Mouse (Mus musculus) skeletal muscle tissue, adult 2 months (tissue): ENCODE results near the gene Tnrc6a.

Source experiments
- DNase-seq: peaks from one replicate; pipeline ENCODE4 v3.0.0-alpha.2; 2012; ENCODE audit warnings: low read depth, low spot score

The Tnrc6a gene

DNA sequence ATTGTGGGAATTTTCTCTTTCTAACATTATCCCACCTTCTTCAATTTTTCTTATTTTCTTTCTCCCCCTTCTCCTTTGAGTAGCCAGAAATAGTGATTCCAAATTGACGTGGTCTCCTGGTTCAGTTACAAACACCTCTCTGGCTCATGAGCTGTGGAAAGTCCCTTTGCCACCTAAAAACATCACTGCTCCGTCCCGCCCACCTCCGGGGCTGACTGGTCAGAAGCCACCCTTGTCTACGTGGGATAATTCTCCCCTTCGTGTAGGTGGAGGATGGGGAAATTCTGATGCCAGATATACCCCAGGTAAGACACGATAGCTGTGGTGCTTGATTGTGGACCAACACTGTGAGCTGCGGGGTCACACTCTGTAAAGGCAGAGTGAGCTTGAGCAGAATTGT lies 66.1 kb downstream of the Tnrc6a start:
- no peak for DNase-seq

- no peak for DNase-seq
These were observed 68.0 kb downstream of the Tnrc6a start for GRCm38 (mm10) chr7:123191731-123192130.

GRCm38 (mm10) chr7:123193201-123193600 lies 69.5 kb downstream of the Tnrc6a start:
- DNase-seq = no peak

DNA sequence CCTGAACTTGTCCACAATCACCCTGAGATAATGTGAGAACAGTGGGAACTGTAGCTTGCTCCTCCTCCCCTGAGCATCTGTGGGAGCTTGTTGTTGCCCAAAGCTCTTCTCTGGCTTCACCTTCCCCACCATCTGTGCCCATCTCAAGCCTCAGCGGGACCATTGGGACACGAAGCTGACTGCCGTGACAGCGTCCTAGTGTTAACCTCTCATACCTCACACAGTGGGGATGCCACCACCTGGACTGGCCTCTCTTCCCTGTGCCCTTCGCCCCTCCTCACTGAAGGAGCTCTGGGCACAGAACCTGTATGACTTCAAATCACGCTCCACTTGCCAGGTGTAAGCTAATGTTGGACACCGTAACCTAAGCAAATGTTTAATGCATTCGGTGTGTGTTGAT lies 71.0 kb downstream of the Tnrc6a start:
- no peak for DNase-seq

DNA sequence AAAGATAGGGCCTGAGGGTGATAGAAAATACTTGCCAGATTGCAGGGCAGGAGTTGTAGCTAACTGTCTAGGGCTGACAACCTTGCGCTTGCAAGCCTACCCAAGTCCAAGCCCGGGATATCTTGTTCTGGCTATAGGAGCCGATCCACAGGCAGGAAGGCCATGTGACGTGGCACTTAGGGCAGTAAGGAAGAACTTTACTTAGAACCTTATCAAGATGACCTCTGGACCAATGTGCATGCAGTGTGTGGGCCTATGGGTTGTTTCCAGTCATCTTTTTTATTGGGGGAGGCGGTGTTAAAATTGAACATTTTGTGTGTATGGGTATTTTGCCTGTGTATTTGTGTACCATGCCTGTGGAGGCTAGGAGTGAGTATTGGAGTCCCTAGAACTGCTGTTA lies 72.7 kb downstream of the Tnrc6a start:
- DNase-seq = no peak

DNA sequence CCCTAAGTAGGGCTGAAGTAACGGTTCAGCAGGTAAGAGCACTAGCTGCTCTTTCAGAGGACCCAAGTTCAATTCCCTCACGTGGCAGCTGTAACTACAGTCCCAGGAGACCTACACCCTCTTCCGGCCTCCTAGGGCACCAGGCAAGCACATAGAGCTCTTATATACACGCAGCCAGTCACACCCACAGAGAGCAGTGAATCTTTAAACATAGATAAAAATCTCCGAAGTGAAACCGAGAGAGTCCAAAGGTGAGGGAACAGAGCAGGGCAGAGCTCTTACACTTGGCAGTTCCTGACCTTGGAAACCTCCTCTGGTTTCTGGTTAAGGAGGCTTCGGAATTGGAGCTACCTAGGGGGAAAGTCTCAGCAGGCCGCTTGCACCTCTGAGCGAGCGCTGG lies 75.0 kb downstream of the Tnrc6a start:
- no peak for DNase-seq

- no peak for DNase-seq
These were observed 75.5 kb downstream of the Tnrc6a start for GRCm38 (mm10) chr7:123199151-123199550.

GRCm38 (mm10) chr7:123199656-123200206 lies 76.0 kb downstream of the Tnrc6a start:
- DNase-seq = no peak

GRCm38 (mm10) chr7:123200722-123201121 lies 77.0 kb downstream of the Tnrc6a start:
- DNase-seq = no peak

- DNase-seq = no peak
These were observed 81.6 kb downstream of the Tnrc6a start for GRCm38 (mm10) chr7:123205261-123205660.

- no peak for DNase-seq
These were observed 83.9 kb downstream of the Tnrc6a start for GRCm38 (mm10) chr7:123207561-123207960.

DNA sequence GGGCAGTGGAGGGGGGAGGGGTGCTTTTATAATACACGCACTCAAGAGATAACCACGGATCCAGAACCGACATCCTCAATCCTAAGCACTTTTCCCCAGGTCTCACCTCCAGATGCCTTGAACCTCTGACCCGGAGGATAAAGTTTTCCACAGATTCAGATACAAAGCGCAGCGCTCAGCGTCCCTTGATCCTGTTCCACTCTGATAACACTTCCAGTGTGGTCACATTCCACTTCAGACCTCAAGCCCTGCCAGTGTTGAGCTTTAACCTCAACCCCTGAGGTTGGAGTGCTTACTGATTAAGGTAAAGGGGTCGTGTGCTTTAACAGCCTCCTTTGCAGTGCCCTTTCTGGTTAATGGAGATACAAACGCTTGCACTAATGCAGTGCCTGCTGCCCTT lies 86.2 kb downstream of the Tnrc6a start:
- no peak for DNase-seq

GRCm38 (mm10) chr7:123211461-123211860 lies 87.8 kb downstream of the Tnrc6a start:
- DNase-seq = no peak

GRCm38 (mm10) chr7:123212316-123212715 lies 88.6 kb downstream of the Tnrc6a start:
- no peak for DNase-seq

GRCm38 (mm10) chr7:123214365-123215075 lies 90.8 kb downstream of the Tnrc6a start, which contains the start of gene Slc5a11:
Slc5a11 (plus strand) TSS chr7:123214780.
- no peak for DNase-seq

DNA sequence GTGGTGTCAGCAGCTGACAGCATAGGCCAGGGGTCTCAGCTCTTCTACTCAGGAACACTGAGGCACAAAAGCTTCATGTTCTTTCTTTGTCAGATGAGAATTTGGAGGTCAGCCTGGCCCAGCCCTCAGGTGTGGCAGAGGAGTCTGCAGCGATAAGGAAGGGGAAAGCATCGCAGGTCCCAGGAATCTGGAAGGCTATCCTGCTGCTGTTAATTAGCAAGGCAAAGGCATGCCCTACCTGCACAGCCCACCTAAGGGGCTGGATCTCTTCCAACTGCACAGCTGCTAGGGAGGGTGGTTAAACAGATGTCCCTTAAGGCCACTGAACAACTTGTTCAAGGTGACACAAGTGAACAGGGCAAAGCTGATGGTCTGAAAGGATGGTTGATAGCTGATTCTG lies 91.5 kb downstream of the Tnrc6a start:
- no peak for DNase-seq

GRCm38 (mm10) chr7:123217448-123218354 lies 94.0 kb downstream of the Tnrc6a start:
- no peak for DNase-seq

GRCm38 (mm10) chr7:123218620-123219019 lies 94.9 kb downstream of the Tnrc6a start:
- DNase-seq = no peak

DNA sequence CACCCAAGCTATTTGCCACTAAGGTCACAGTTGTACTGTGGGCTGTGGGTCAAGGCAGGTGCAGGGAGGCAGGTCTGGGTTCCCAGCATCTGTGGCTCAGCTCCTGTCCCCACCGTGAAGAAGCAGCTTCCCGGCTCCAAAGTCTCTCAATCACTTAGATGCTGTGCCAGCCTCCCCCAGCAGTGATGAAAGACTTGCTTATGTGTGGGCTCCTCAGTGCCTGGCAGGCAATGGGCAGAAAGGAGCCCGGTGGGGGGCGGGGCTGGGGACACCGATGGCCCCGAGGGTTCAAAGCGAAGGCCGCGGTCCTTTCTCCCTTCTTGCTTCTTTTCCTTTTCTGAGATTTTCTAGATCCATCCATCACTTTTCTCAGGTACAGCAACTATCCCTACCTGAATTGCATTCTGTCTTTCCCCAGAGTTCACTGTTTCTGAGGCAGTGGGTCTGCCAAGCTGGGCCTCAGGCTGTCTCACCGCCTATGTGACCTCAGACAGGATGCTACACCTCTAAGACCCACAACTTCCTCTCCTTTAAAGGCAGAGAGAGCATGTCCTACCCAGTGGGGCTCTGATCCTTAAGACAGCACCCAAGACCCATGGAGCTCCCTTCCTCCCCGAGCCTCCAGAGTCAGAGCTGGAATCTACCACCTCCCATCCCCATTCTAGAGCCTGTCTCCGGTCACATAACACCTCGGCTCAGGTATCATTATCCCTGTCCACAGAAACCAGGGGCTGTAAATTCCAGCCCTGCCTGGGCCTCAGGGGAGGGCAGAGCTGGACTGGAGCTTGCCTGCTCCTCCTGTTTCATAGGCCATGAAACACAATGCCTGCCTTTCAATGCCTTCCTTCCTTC lies 96.3 kb downstream of the Tnrc6a start:
- DNase-seq = no peak

DNA sequence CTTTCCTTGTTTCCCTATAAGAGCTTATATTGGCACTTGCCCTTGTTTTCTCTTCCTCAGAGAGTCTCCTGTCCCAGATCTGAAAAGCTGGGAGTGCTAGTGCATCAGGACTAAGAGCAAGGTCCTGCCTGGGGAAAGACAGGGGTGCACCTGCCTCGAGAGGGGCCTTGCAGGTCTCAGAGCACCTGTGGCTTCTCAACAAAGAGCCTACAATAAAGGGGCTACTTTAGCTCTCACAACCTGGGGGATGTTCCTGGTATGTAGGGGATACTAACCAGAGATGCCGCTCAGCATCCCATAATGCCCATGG lies 96.9 kb downstream of the Tnrc6a start:
- no peak for DNase-seq

GRCm38 (mm10) chr7:123224076-123224475 lies 100.4 kb downstream of the Tnrc6a start:
- DNase-seq = no peak

- DNase-seq = no peak
These were observed 101.5 kb downstream of the Tnrc6a start for GRCm38 (mm10) chr7:123225159-123225558.
